Mouse (Mus musculus) kidney, adult 9 months (tissue): ENCODE data around the gene Col6a4.

ENCODE experiments used
- DNase-seq: peaks from one replicate; pipeline ENCODE4 v3.0.0; 2022

Col6a4 gene

DNA sequence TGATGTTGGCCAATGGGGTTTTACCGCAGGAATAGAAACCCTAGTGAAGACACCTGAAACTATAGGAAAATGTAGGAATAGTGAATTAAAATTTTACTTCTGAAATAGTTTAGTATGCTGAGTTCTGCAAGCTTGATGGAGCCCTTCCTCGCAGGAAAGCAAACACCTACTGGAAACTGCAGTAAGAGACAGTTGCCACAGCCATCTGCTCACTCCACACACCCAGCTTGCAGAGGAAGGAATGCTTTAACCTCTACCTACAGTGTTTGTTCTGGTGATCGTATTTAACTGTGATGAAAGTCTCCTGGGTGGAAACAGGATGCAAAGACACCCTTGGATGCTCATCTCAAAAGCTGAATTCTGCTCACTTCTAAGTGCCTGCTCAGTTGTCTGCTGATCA, 149.0 kb downstream of the Col6a4 start:
- no peak for DNase-seq
